Mouse (Mus musculus) kidney, adult 2 months (tissue): ENCODE measurements around the gene Abr.

Source experiments
- CTCF ChIP-seq: fragments of 200-500 bp; conservative IDR thresholded peaks from 2 replicates; pipeline ENCODE4 v1.5.1; 2011; ENCODE audit warnings: low read depth, mild to moderate bottlenecking, control low read depth, low read length, moderate library complexity, mixed read lengths; ENCODE audit not compliant: insufficient read depth, insufficient read length
- POLR2A ChIP-seq: fragments of 200-500 bp; IDR thresholded peaks from one replicate; pipeline ENCODE4 v1.6.1; 2011; ENCODE audit warnings: low read depth, low read length, control low read depth

DNA sequence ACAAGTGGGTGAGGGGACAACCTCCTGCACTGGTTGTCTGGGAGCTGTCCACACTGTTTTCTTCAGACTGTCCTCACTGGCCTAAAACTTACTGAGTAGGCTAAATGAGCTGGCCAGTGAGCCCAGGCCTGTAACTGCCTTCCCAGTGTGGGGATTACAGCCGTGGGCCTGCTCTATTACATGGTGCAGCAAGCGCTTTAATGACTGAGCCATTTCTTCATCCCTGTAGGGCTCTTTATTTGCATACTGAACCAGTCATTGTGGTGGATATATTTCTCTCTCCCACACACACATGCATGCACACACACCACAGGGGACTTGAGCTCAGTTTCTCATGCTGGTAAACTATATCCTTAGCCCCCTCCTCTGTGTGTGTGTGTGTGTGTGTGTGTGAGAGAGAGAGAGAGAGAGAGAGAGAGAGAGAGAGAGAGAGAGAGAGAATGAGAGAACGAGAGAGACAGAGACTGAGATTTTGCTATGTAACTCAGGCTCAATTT lies 30.8 kb upstream of the Abr start:
- TF ChIP-seq CTCF, result no peak
- no peak for TF ChIP-seq POLR2A
